Mouse (Mus musculus): ENCODE data around the gene Dusp2.
A peak's percentile ranks its signal among the peaks of the same experiment; 100 is the strongest.

Dusp2 gene

DNA sequence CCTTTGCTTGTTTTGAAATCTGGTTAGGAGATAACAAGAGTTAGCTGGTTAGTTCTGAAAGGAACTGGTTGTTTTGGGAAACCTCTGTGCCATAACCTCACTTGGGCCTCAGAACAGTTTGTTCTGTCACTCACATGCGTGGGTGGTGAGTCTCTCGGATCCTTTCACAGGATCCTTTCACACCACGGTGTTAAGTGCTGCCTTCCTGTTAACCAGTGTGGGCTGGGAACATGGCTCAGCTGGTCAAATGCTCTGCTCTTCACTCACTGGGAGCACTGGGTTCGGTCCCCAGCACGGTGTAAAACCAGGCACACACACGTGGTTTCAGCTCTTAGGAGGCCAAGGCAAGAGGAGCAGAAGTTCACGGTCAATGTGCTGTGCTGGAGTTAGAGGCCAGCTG is 11.5 kb upstream of the Dusp2 start:
- DNase-seq (ENCODE audit: low read depth): no peak

- DNase-seq (ENCODE audit: low read depth): no peak
These were observed 7.7 kb upstream of the Dusp2 start for GRCm38 (mm10) chr2:127328090-127328851.

GRCm38 (mm10) chr2:127332807-127333570 is 3.0 kb upstream of the Dusp2 start:
- no peak for DNase-seq (ENCODE audit: low read depth)

GRCm38 (mm10) chr2:127333945-127334603 is 1.9 kb upstream of the Dusp2 start:
- DNase-seq (ENCODE audit: low read depth): no peak

DNA sequence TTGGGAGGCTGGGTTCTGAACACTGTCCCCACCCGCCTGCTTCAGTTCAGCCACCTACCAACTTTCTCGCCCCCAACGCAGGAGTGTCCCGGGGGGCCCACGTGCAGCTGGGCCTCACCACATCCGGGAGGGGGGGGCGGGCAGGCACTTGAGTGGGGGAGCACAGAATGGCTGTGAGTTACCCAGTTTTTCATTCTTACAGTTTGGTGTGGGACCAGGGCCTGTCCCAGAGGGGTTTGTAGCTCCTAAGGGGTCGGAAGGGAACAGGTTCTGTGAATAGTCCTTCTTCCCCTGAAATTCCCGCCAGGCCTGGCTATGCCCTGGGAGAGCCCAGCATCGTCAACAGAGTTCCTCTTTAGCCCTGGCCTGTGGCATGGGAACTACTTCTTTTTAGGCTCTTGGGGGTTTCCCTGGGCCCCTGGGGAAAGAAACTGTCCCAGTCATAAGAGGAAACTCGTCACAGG is 849 bp upstream of the Dusp2 start:
- no peak for DNase-seq (ENCODE audit: low read depth)

DNA sequence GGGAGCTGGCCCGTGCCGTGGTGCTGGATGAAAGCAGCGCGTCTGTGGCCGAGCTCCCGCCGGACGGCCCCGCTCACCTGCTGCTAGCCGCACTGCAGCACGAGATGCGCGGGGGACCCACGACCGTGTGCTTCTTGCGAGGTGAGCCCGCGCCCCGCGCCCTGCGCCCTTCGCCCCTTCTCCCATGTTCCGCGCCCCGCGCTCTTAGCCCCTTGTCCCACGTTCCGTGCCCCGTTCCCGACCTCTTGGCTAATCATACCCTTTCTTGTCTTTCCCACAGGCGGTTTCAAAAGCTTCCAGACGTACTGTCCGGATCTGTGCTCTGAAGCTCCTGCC is 506 bp downstream of the Dusp2 start:
- no peak for DNase-seq (ENCODE audit: low read depth)

DNA sequence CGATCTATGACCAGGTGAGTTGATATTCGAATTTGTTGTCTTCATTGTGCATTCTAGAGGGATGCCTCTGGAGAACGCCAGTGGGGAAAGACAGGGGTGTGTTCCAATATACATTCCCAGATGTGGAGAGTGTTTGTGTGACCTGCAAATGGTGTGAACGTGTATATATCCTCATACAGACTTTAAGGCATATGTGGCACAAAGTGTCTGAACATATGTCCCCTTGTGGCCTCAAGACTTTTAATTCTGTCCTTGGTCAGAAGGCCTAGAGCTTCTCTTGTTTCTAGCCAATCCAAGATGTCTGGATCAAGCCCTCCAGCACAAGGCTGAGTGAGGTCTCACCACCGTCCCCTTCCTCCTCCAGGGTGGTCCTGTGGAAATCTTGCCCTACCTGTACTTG is 926 bp downstream of the Dusp2 start:
- DNase-seq (ENCODE audit: low read depth): no peak

GRCm38 (mm10) chr2:127337531-127337930 is 1.6 kb downstream of the Dusp2 start:
- DNase-seq (ENCODE audit: low read depth): no peak

- DNase-seq (ENCODE audit: low read depth): no peak
These were observed 2.1 kb downstream of the Dusp2 start for GRCm38 (mm10) chr2:127338012-127338411.

DNA sequence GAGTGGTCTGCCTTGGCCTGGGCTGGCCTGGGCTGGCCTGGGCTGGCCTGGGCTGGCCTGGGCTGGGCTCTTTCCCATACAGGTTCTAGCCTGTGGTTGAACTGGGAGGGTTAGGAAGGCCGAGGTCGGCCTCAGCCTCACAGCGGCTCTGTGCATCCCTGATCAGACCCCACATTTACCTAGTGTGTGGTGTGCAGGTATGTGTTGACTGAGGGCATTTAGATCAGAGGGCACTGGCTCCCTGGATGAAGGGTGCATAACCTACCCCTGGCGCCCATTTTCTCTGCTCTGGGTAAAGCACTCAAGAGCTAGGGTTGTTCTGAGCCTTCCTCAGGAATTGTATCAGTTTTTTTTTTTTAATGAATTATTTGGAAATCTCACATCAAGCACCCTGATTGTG is 2.5 kb downstream of the Dusp2 start, which contains the start of gene Astl:
TSS of gene Astl (plus strand) at position 224 of the 400 bp plus-strand sequence.
- DNase-seq (ENCODE audit: low read depth): no peak

- DNase-seq (ENCODE audit: low read depth): no peak
These were observed 2.9 kb downstream of the Dusp2 start for GRCm38 (mm10) chr2:127338833-127339232.

DNA sequence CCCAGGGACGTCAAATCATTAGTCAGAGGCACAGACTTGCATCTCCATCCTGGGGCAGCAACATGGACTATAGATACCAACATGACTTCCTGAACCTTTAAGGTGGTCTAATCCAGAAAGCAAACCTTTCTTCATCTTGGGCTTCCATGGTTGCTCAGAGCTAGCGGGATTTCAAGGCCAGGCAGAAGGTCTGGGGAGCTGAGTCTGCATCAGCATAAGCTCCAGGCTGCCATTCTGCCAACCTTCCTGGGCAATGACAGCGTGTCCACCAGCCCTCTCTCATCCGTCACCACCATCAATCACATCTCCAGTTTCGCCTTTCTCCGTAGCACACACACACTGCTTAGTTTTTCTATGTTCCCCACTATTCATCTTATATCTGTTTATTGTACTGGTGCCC is 3.3 kb downstream of the Dusp2 start:
- no peak for DNase-seq (ENCODE audit: low read depth)

- DNase-seq (ENCODE audit: low read depth): no peak
These were observed 5.2 kb downstream of the Dusp2 start for GRCm38 (mm10) chr2:127341159-127341558.

DNA sequence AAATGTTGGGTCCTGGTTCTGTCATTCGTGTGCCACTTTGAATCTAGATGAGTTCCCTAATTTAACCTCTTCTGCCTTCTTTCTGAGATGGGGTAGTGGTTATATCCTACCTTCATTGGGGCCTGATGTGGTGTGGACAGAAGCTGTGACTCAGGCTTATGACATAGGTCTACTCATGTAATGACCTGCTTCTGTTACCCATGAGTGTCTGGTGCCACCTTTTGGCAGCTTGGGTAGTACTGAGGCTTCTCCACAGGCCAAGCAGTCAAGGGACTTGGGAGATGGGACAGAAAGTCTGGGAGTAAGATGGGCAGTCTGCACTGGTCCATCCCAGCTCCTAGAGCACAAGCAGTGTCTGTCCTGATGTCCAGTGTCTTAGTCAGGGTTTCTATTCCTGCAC is 10.4 kb downstream of the Dusp2 start:
- no peak for DNase-seq (ENCODE audit: low read depth)

DNA sequence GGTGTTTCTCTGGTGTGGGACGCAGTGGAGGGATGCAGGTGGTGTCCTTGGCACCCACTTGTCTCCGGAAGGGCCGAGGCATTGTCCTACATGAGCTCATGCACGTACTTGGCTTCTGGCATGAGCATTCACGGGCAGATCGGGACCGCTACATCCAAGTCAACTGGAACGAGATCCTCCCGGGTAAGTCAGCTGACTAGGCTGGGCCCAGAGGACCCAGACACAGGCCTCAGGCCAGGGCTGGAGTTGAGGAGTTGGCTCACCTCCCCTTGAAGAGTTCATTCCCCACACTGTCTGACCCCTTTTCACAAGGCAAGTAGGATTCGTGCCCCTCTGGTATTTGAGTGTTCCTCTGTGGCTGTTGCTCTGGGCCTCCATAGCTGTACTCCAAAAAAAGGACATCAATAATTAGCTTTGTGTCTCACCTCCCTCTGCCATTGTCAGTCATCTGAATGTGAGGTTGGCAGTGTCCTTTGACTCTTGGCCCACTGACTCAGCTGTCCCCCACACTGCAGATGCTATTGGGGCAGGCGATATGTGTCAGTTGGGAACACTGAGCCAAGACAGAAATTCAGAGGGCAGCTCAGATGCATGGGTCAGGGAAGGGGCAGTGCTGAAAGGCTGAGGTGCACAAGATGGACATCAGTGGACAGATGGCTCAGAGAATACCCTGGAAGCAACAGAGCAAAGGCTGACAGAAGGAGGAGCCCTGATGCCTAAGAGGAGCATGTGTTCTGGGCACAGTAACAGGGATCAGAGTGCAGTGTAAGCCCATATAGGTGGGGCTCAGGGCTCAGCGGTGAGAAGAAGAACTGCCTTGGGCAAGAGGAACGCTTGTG is 11.4 kb downstream of the Dusp2 start:
- DNase-seq (ENCODE audit: low read depth): no peak

- DNase-seq (ENCODE audit: low read depth): no peak
These were observed 17.9 kb downstream of the Dusp2 start for GRCm38 (mm10) chr2:127353881-127354280.

DNA sequence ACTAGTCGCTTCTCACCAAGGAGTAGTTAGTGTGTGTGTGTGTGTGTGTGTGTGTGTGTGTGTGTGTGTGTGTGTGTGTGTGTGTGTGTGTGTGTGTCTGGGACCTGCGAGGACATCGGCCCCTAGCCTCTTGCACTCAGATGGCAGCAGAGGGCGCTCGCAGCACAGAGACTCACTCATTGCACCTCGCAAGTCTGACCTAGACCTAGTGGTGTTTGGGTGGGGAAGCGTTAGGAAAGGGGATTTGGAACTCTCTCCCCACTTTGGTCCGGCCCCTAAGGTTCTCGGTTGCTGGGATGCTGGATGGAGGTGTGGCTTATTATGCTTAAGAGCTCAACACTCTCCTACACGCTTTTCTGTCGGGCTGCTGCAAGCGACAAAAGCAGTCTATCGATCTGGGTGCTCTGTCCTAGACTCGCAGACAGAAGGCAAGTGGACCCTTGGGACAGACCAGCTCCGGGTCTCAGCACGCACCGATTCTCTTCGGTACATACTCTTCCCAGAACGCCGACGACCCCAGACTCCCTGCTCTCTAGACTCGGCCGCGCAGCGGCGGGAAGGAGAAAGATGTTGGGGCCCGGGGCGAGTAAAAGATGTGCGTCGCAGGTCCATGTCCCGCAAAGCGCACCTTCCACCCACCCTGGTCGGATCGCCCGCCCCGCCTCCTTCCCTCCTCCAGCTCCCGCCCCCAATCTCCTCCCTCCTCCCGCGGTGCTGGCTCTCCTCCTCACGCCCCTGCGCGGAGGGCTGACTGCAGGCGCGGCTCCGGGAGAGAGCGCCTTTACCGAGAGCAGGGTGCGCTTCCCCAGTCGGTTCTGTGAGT is 26.7 kb downstream of the Dusp2 start, which contains the start of gene Adra2b:
TSS of gene Adra2b (plus strand) at position 750 of the 823 bp plus-strand sequence.
- peak; percentile 83 for DNase-seq (ENCODE audit: low read depth)

- DNase-seq (ENCODE audit: low read depth): no peak
These were observed 27.3 kb downstream of the Dusp2 start for GRCm38 (mm10) chr2:127363282-127363652.

DNA sequence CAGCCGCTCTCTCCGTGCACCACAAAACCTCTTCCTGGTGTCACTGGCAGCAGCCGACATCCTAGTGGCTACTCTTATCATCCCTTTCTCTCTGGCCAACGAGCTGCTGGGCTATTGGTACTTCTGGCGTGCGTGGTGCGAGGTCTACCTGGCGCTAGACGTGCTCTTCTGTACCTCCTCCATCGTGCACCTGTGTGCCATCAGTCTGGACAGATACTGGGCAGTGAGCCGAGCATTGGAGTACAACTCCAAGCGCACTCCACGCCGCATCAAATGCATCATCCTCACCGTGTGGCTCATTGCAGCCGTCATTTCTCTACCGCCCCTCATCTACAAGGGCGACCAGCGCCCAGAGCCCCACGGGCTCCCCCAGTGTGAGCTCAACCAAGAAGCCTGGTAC is 27.7 kb downstream of the Dusp2 start:
- no peak for DNase-seq (ENCODE audit: low read depth)

GRCm38 (mm10) chr2:127364452-127364851 is 28.5 kb downstream of the Dusp2 start:
- DNase-seq (ENCODE audit: low read depth): no peak

Measured in c-Kit-positive CD71-negative TER-119-negative erythroid progenitor cells, embryonic 14.5 days (primary cell).